Mouse (Mus musculus) ZHBTc4 (cell line): ENCODE measurements at regions not wholly inside any gene's neighbourhood (a gene's known extent, or its start where the extent isn't known, plus 50 kb on each side); places are given as distances from the start of the nearest gene placed in this dataset.

Experiments
- DNase-seq: peaks from one replicate; pipeline ENCODE4 v3.0.0-alpha.2; 2011; ENCODE audit warnings: low read depth, low spot score

DNA sequence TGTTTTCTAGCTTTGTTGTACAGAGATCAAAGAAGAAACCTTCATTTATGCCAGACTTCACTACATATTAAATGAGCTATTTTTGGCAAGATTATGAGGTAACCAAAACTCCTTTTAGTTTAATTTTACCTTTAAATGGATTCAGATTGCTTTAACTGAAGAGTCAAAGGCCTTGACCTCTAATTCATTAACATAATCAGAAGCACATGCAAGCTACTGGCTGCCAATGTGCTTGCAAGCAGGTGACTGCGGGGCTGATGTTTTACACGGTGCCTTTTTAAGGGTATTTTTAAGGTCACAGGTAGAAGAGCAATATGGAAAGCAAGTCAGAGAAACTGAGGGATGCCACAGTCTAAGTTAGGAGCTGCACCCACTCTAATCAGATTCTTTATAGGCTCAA, 1066.0 kb upstream of the Zeb2 start:
- DNase-seq: no peak

DNA sequence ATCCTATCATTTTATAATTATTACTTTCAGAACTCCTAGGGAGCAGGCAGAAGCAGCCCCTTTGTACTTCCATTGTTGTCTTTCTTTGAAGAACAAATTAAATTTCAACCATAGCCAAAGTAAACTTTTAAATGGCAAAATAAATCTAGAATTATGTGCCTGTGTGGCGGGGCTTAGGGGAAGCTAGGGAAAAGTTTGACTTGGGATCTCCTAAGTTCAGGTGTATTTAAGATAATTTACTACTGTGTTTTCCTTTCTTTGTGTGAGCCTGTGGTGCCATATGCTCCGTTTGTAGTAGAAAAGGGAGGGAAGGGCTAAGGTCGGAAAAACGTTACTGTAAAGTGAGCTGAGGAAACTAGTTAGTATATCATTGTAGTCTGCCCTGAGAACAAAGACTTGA, 1062.5 kb upstream of the Zeb2 start:
- DNase-seq: no peak

DNA sequence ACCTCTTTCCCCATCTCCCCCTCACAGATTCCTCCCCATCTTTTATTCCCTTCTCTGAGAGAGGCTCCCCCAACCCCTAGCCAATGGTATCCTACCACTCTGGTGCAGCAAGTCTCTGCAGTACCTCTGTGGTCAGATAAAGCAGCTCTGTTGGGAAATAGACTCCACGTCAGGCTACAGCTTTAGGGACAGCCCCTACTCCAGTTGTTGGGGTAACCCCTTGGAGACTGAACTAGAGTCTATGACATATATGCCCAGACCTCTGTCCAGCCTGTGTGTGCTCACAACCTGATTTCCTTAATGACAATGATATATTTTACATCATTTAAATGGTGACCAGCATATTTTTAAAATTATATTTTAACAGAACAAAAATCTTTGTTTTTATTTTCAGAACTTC, 1051.3 kb upstream of the Zeb2 start:
- DNase-seq: no peak

DNA sequence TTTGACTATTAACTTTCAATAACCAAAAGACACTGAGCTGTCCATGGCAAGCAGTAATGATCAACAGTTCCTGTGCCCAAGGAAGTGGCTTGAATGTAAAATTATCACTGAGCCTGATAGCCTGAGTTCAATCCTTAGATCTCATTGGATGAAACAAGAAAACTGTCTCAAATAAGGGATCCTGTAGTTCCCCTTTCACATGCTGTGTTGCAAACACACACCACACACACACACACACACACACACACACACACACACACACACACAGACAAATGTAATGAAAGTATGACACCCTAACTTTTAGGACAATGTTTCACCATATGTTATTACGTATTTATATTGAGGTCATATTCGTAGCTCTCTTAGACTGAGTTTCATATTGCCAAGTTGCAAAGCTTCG, 1032.7 kb upstream of the Zeb2 start:
- DNase-seq: no peak

DNA sequence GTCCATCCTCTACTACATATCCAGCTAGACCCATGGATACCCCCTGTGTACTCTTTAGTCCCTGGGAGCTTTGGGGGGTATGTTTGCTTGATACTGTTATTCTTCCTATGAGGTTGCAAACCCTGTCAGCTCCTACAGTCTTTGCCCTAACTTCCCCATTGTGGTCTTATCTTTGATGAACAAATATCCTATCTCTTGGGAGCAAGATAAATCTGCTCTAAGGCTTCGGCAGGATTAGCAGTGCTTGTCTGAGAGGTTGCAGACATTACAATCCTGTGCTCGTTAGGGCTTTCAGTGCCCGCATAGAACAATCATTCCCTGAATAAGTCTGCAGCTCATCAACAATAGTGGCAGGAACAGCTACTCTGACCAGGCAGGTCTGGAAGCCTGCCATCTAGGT, 1002.7 kb upstream of the Zeb2 start:
- no peak for DNase-seq

DNA sequence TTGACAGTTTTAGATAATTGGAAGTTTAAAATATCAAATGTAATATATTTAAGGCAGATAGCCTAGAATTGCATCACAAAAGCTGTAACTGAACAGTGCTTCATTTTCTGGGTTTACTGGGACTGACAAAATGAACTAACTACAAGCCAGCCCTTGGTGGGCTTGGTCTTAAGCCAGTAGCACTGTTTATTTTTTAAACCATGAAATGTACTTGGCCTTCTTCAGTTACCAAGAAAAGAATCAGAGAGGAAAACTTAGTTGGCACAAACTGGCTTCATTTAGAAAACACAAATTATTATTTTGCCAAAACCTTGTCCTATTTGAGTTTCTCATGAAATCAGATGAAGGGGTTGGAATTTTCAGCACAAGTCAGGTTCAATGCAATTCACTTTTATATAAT, 989.8 kb upstream of the Zeb2 start:
- no peak for DNase-seq

DNA sequence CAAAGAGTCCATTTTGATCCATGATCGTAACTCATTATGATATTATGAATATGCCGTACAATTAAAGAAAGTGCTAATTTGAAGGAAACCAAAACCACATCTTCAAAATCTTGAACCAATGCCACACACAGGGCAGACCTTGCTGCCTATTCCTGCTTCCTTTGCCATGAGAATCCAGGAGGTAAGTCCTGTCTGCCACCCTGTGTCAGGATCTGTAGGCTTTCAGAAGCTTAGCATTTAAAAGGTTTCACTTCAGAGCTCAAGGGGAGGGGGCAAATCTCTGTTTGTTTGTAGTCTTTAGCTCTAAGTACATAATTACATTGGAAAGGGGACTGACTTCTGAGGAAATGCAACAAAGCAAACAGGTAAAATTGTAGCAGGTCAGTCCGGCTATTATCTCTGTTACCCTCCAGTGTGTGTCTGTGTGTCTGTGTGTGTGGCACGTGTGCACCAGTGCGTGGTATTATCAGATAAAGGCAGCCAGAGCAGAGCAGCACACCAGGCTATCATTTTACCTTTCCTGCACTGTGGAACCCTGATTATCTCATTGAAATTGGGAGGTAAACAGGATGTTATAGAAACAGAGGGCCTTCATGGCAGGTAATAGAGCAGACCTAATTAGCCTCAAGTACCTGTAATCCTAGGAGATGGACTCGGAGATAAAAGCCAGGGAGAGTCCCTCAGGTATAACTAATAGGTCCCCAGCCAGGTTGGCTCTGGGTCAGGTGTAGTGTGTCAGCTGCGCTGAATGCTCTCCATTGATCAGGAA, 948.0 kb upstream of the Zeb2 start:
- DNase-seq: no peak

DNA sequence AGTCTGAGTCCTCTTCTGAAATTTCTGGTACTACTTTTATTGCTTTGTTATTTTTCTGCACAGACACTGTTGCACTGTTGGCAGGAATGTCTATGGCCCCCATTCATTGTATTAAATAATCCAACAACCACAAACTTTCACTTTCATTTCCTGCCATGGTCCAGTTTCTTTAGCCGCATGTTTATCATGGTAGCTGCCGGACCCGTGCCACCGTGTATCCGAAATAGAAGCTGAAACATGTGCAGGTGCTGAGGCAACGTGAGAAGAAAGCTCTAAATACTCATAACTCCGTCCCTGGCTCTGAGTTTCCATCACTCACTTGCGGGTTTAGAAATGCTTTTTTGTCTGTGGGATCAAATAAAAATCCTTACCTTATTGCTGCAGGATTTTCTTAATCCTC, 938.5 kb upstream of the Zeb2 start:
- no peak for DNase-seq

DNA sequence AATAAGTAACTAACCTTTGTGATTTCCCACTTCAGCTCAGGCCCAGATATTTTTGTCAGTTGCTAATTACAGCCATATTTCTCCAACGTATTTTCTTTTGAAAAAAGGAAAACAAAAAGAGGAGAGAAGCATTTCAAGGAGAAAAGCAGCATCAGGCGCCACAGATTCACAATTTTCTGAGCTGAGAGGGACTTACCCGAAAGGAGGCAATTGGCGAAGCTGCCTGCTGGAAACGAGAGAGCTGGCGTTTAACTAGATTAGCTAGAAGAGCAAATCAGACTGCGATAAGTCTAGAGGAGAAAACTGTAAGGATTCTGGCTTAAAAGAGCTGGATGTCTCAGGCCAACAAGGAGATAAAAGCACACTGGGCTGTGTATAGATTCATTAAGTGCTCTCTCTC, 937.7 kb upstream of the Zeb2 start:
- DNase-seq: no peak

DNA sequence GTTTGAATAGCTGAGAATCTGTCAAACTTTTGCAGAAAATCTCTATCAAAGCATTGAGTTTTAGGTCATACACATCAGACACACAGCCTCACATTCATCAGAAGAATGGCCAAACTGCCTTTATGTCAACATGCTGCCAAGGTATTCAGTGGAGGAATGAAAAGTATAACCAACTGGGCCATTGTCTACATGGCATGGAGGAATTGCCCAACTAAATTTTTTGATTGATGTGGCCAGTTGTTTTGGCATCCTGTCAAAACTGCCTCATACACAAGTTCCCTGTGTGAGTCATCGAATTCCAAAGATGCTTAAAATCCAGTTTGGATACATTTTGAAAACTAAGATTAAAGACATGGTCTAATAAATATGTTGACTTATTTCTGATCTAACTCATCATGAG, 904.7 kb upstream of the Zeb2 start:
- DNase-seq: no peak

DNA sequence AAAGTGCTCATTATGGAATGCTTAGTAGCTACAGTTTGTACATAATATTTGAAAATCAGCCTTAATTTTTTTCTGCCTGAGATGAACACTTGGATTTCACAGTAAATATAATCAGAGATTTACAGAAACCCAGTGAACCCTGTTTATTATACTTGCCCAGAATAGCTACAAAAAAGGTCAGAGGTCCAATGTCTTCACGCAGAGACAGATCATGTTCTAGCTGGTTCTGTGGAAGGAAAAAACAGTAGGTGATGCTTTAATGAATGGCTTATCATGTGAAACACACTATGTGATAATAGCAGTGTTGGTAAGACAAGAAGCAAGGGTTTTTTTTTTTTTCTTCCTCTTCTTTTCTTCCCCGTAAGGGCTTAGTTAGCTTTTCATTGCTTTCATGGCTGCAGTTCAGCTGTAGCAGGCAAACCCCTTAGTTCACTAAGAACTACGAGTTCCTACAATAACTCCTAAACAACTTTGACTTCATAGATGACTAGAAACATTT, 896.6 kb upstream of the Zeb2 start:
- no peak for DNase-seq

DNA sequence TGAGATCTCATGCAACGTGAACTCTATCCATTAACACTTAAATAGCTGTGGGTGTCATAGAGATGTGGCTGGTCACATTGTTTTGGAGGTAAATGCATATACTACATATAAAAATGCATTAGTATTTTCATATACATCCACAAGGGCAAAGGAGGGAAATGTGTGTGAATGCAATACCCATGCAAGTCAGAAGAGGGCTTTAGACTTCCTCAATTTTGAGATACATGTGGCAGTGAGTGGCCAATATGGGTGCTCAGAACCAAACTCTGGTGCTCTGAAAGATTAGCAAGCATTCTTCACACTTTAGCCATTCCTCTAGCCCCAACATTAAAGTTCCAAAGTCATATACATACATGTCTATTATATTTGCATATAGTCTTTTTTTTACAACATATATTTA, 895.5 kb upstream of the Zeb2 start:
- DNase-seq: no peak

DNA sequence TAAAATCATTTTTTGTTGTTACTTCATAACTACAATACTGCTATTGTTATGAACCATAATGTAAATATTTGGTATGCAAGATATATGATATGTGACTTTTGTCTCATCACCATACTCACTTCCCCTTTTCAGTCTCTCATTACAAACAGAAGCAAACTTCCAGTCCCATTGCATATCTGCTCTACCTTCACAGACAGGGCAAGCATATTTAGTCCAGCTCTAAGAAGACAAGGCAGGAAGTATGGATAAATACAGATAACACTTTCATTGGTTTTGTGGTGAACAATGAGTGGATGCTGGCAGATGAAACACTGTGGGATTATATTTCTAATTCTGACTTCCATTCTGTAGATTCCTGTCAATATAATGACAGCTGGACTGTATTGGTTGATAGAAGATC, 858.0 kb upstream of the Zeb2 start:
- no peak for DNase-seq

DNA sequence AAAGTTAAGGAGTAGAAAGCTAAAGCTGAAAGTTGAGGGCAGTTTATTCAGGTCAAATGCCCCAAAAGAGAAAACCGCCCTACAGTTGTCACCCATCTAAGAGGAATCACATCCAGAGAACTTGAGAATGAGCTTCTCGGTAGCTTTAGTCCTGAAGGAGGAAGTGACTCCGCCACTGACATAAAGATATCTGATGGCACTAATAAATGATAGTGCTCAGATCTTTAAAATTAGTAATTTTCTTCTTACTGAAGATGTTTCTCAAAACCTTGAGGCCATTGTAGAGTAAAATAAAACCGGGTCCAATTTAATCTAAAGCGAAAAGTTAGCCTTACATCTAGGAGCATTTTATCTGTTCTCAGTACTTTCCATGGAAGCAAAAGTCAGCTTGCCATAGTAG, 851.4 kb upstream of the Zeb2 start:
- no peak for DNase-seq

DNA sequence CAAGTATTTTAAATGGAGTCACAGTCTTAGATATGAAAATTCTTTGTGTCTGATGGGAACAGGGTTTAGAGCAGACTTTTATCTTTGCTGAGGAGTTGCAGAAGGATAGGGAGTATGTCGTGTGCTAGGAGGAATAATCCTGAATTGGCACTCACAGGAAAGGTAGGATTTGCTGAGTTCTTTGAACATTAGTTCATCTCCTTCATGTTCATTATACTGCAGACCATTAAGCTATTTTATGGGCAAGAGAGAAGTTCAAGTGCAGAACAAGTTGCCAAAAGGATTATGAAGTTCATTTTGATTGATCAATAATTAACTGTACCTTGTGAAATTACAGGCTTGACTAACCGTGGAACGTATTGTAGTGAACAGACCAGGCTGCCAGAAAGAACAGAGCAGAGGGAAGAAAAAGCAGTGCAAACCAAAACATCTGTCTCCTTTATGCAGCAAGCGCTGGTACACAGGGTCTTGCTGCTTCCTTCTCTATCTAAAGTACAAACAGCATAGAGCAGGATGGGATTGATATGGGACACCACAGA, 839.7 kb upstream of the Zeb2 start:
- no peak for DNase-seq

DNA sequence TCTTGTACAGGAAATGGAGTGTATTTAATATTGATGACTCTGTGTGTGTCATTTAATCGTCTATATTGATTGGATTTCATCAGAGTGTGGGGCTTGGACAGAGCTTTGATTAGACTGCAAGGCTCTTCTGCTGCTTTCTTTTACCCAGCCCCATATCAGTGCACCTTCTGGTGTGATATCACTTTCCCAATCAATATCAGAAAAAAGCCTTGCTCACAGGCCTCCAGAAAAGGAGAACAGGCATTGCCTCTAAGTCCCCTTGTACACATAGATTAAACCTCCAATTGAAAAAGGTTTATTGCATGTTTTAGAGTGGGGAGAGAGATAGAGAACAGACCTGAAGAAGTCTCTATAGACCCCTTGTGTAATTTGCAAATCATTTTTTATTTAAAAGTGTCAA, 831.6 kb upstream of the Zeb2 start:
- no peak for DNase-seq

DNA sequence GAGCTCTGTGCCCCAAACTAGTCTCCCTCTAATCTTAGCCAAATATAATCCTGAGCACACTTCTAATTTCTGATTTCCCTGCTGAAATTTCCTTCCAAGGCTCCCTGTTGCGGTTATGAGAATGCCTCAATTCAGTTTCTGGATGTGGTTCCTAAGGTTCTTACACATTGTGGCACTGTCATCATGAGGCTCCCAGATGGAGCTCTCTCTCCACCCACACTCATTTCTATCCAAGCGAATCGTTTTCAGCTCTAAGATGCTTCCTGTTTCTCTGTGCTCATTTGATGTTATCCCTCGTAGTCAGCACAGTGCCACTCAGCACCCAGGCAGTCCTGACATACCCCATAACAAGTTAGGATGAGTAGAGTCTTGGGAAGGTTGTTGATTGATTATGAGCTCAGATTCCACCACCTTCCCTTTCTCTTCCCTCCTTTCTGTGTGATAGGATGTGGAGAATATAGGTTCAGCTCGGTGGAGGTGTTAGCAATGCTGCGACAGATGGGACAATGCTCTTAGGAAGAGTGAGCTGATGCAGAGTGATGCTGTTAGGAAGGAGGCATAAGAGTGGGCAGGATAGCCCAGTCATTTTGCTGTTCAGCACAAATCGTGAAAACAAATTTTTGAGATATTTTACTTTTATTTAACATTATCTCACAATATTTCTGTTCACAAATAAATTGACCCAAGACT, 808.7 kb upstream of the Zeb2 start:
- DNase-seq: no peak

DNA sequence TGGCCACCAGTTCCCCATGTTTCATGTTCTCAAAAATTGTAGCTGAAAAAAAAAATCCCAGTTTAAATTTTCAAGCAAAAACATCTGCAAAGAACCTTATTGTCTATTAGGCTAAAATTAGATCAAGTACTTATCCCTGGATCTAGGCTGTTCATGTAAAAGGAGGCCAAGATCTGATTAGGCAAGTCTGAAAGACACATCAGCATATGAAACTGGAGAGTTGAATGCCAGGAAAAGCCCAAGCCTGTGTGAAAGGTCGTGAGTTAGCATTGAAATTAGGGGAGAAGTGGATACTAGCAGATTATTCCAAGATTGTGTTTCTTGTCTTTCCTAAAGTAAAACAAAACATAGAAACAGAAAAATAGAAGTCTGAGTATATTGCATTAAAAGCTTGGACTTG, 791.7 kb upstream of the Zeb2 start:
- DNase-seq: no peak

DNA sequence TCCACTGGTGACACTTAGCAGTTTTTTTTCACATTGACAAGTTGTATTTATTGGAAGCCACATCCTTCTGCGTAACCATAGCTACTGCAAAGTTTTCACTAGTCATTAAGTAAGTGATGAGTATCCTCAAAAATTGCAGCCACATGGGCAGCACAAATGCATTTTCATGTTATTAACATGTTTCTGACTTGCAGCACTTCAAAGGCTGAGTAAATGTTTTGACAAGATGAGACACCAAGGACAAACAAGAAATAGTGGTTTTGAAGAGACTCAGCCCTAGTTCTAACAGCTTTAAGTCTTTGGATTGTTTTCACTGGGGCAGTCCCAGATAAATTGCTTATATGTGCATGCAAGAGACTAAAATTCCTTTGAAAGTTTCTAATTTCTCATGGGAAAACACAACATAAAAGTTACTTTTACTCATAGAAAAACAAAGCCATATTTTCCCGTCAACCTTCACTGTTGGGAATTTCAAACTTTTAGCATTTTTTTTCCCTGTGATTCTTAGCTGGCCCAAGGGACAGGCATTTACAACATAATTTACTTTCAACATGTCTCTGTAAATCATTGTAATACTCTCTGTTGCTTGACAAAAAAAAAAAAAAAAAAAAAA, 787.5 kb upstream of the Zeb2 start:
- DNase-seq: no peak

DNA sequence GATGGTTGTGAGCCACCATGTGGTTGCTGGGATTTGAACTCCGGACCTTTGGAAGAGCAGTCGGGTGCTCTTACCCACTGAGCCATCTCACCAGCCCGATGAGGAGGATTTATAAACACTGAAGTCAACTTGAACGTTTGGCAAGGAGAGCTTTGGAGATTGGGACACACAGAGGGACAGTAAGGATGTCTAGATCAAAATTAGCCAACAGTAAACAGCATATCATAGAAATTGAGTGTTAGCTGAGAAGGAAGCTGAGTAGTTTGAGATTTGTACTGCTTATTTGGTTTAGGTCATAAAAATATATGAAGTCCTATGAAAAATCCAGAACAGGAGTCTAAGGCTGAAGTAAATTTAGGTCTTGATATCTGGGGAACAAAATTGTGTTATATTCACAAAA, 786.9 kb upstream of the Zeb2 start:
- DNase-seq: no peak

DNA sequence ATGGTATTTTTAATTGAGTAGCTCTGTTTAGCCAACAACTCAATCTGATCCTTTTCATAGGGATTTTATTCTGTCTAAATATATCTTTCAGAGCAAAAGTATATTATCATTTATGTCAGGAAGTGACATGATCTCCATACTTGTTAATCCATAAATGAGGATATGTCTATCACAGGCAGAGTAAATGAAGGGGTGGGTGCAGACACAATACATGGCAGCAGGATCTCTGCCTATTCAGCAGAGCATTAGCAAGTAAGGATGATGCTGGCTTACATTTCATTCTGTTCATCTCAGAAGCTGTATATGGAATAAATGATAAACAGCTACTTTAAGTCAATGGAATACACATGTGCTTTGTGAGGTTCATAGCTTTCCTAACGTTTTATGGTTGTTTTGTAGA, 786.2 kb upstream of the Zeb2 start:
- no peak for DNase-seq

DNA sequence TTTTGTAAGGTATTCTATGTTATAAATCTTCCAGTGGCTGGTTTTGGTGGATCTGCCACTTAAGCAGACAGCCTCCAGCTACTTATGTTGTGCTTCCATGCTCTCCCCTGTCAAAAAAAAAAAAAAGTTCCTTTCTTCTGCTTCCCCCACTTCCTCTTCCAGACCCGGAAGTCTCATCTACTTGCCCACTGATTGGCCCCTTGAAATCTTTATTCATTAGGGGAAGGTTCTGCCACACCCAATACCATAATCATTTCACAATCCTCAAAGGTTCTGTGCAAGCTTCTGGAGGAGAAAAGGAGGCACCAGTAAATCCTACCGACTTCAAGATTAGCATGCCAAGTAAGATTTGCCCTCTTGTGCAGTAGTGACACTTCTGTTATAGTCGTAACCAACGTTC, 784.7 kb upstream of the Zeb2 start:
- DNase-seq: no peak

DNA sequence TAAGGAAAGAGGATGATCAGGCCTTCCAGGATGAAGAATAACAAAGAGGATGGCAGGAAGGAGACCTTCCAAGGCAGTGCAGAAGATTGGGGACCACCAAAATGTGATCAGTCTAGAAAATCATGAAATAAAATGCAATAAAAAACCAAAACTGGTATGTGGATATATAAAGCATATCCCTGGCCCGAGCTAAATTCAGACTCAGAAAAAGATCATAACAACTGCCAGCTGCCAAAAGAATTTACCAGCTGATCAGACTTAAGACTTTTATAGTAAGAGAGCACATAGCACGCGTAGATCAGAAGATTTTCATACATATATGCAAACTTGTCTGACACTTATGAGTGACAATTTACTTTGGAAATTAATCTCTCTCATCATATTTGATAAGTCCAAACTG, 767.5 kb upstream of the Zeb2 start:
- DNase-seq: no peak
